Mouse (Mus musculus): ENCODE measurements around the gene Mllt3.
A peak's percentile ranks its signal among the peaks of the same experiment; 100 is the strongest.

Gene Mllt3

GRCm38 (mm10) chr4:87881583-87881982 lies 151.6 kb downstream of the Mllt3 start:
- DNase-seq (ENCODE audit: low spot score in 2 of 2): no peak

DNA sequence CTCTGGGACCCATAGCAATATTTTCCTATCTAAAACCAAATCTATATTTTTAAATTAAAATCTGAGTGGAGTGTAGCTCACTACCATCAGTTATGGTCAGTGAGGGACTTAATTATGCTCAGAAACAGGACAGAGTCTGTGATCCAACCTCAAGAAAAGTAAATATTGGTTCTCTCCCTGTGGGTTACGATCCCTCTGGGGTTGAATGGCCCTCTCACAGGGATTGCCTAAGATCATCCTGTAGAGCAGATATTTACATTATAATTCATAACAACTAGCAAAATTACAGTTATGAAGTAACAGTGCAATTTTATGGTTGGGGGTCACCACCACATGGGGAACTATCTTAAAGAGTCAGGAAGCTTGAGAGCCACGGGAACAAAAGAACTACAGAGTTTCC lies 152.9 kb downstream of the Mllt3 start:
- no peak for DNase-seq (ENCODE audit: low spot score in 2 of 2)

GRCm38 (mm10) chr4:87878701-87879100 lies 154.5 kb downstream of the Mllt3 start:
- DNase-seq (ENCODE audit: low spot score in 2 of 2): no peak

DNA sequence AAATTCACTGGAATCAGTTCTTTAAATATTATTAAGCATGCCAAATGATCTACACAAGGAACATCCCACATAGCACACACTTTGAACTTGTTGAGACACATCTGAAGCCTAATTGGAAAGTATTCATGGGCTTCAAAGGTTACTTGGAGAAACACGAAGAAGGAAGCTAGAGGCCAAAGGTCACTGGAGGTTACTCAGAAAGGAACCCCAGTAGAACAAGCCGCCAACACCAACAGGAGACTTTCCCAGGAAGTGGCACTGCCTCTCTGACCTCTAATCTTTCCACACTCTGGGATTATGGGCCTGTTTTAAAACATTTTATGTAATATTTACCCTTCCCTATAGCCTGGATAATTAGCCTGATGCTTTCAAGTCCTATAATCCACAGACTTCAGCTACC lies 162.6 kb downstream of the Mllt3 start:
- no peak for DNase-seq (ENCODE audit: low spot score in 2 of 2)

GRCm38 (mm10) chr4:87866564-87866963 lies 166.6 kb downstream of the Mllt3 start:
- no peak for DNase-seq (ENCODE audit: low spot score in 2 of 2)

- no peak for DNase-seq (ENCODE audit: low spot score in 2 of 2)
Measured at GRCm38 (mm10) chr4:87865848-87866247, 167.3 kb downstream of the Mllt3 start.

DNA sequence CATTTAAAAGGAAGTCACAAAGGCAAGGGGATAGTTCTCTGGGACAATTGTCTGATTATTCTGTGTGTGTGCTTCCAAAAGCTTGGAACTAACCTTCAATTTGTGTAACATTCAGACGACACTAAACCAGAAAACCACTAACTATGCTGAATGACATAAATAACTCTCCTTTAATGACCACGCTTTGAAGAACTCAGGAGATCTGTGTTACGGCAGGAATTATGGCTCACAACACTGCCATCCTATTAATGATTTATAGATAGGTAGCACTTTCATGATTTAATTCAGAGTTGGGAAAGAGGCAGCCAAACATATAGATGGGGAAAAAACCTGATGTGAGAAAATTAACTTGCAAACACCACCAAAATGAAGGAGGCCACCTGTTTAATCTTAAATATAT lies 168.1 kb downstream of the Mllt3 start:
- DNase-seq (ENCODE audit: low spot score in 2 of 2): no peak

GRCm38 (mm10) chr4:87863212-87863611 lies 170.0 kb downstream of the Mllt3 start:
- no peak for DNase-seq (ENCODE audit: low spot score in 2 of 2)

DNA sequence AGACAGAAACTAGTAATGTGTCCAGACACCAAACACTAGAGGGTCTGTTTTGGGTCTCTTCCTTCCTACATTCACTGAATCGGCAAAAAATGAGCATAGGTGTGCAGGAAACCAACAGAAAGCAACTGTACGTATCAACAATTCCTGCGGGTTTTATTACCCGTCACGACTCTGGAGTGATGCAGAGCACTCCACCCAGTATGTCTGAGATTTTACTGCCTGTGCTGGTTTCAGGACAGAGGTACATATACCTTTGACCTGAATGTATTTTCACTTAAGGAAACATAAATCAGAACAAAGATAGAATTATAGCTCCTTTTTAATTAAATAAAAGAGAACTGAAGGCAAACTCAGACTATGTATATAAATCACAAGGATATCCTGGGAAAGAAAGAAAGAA lies 172.4 kb downstream of the Mllt3 start:
- no peak for DNase-seq (ENCODE audit: low spot score in 2 of 2)

- no peak for DNase-seq (ENCODE audit: low spot score in 2 of 2)
Measured at GRCm38 (mm10) chr4:87859148-87859547, 174.0 kb downstream of the Mllt3 start.

DNA sequence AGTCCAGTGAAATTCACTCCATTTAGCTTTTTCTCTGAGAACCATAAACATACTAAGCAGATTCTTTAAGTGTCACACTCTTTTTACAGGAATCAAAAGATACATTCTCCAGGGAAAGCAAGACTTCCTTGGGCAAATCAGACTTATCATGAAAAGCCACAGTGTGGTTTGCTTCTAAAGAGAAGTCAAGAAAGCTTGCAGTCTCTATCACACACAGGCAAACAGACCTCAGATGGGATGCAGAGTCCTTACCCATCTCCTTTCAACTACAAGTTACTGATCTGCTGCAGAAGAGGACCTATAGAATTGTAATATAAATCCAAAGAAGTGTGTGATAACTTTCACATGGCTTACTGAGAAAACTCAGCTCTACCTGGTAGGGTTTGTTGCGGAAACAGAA lies 175.2 kb downstream of the Mllt3 start:
- DNase-seq (ENCODE audit: low spot score in 2 of 2): no peak

GRCm38 (mm10) chr4:87852461-87852860 lies 180.7 kb downstream of the Mllt3 start:
- DNase-seq (ENCODE audit: low spot score in 2 of 2): no peak

- DNase-seq (ENCODE audit: low spot score in 2 of 2): peak in 1 of 2 experiments; percentile 5
Measured at GRCm38 (mm10) chr4:87850051-87850450, 183.1 kb downstream of the Mllt3 start.

- DNase-seq (ENCODE audit: low spot score in 2 of 2): no peak
Measured at GRCm38 (mm10) chr4:87844668-87845210, 188.4 kb downstream of the Mllt3 start.

DNA sequence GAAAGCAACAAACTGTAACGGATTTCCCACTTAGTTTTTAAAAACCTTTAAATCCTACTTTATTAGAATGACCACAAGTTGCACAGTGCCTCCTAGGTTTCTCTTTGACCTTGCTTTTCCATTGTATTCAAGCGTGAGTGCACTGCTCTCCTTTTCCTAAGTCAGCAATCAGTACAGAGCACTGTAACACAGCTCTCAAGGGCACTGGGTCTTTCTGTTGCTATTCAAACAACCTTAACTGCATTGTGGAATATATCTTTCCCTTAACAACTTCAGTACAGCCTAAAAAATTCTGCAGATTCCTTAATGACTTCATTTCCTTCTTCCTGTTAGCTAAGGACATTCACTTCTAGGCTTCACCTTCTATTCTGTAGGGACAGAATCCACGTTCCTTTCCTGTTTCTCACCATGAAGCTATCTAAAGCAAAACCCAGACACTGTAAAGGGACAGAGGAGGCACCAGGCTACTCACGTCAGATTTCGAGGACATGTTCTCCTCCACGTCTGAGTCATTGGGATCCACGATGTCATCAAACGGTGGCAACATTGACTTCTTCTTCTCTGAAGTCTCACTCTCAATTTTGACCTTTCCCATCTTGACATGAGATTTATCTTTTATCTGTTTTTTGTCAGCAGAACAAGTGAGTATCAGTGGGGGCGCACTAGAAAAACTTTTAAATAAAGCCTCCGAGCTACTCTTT lies 192.8 kb downstream of the Mllt3 start:
- DNase-seq (ENCODE audit: low spot score in 2 of 2): no peak

DNA sequence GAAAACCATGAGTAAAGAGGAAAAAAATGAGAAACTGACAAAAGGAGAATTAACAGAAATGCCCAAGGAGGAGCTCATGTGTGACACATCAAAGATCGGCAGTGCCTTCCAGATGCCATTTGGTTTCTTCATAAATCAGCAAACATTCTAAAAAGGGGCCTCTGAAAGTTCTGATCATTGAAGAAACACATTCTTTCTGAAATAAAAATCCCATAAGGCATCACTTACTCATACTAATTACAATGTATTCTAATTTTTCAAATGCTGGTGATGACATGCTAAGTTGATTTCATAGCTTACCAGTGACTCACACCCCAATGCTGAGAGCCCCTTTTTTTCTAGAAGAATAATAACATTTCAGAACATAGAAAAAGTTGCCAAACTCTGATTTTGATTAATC lies 194.4 kb downstream of the Mllt3 start:
- no peak for DNase-seq (ENCODE audit: low spot score in 2 of 2)

DNA sequence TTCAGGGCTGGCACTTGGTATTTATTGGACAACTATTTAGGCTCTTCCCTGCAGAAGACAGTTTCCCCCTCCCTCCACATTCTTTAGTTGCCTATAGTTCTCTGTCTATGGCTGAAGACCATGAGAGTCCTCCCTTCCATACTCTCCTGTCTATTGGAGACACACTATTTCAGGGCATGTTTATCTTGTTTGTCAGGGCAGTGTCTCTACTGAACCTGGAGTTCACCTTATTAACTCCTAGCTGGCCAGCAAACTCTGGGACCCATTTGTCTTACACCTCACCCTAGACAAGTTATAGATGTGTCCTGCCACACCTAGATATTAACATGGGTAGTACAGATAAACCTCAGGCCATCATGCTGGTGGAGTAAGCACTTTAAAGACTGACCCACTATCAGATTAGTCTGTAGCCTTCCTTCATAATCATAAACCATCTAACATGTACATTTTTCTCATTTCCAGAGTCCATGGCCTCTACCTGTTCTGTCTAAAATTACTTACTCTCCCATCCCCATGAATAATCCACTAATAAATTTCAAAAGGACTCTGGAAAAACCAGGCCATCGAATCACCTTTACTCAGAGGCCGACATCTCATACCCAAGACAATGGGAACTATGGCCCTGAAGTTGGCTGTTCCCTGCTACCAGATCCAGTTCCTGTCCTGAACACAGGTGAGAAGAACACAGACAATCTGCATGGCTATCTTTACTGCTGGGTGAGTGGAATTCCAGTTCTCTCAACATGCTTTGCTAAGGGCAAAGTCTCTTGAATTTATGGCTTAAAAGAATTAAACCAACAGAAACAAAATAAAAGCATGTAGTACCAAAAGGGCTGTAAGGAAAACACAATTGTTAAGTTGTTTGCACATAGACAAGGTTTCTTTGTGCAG lies 195.4 kb downstream of the Mllt3 start:
- DNase-seq (ENCODE audit: low spot score in 2 of 2): no peak

DNA sequence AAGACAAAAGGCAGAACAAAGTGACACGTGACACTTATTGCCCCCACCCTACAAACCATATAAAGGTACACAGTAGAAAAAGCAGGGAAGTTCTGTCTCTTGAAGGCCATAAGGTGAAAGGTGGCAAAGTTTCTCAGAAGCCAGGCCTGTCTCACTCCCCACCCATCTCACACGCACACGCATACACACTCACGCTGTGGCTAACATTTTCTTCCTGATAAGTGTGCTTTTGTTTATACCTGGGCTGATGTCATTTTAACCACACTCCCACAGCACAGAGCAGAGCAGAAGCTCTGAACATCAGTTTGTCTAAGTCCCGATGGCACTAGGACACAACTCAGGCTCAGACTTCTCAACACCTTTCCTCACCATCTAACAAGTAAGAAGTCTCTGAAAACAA lies 196.9 kb downstream of the Mllt3 start:
- DNase-seq (ENCODE audit: low spot score in 2 of 2): no peak

GRCm38 (mm10) chr4:87835191-87835590 lies 198.0 kb downstream of the Mllt3 start:
- no peak for DNase-seq (ENCODE audit: low spot score in 2 of 2)

DNA sequence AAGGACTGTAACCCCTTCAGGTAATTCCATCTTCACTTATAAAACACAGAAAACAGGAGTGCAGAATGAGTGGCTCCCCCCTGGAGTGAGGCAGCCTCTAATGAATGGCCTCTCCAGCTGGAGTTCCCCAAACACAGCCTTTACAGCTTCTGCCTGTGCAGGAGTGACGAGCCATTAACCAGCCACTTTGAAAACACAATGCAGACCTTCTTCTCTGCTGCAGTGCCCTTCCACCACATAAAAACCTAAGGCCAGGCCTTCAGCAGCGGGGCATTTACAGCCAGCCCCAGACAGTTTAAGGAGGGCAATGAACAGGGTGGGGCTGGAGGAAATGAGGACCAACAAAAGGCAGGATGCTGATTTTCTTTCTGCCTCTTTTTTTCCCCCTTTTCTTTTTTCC lies 198.9 kb downstream of the Mllt3 start:
- no peak for DNase-seq (ENCODE audit: low spot score in 2 of 2)

DNA sequence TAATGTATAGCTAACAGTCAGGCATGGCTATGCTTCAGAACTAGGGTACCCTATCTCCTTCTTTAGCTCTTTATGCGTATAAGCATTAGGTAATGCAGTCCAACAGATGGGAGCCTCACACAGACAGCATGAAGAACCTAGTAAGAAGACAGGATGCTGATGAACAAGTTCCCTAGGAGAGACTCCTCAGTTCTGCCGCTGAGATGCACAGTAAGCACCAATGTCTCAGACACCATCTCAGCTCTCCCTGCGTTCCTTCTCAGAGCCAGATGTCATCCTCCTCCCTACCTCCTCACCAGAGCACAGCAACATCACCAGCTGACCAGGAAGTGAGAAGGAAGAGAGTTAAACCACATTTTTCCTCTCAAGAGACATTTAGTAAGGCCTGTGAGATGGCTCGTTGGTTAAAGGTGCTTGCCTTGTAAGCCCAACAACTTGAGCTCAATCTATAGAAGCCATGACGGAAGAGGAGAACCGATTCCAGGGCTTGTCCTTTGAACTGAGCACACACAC lies 202.3 kb downstream of the Mllt3 start:
- DNase-seq (ENCODE audit: low spot score in 2 of 2): no peak

DNA sequence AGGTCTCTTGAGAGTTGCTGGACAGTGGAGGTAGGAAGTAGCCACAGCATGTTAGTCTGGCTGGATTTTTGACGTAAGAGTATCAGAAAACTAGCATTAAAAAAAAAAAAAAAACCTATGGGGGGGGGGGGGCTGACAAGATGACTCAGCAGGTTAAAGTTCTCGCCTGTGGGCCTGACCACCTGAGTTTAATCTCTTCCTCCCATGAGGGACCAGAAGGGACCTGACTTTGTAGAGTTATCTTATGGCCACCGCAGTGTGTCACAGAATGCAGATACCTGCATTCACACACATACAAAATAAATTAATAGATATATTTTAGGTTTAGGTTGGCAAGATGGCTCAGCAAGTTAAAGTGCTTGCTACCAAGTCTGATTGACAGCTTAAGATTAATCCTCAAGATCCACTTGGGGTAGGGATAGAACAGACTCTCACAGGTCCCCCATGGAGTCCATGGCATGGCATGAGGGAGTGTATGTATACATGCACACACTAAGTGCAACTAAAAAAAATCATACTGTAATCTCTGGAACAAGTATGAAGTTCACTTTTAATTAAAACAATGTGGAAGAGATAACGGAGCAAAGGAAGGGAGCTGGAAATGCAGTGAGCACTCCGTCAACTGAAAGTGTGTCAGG lies 203.6 kb downstream of the Mllt3 start:
- no peak for DNase-seq (ENCODE audit: low spot score in 2 of 2)

All from urinary bladder, postnatal 36 days (tissue).